Mouse (Mus musculus) heart, postnatal 0 days (tissue): ENCODE measurements around the gene Trim66.

Source experiments
- CTCF ChIP-seq: IDR thresholded peaks from 2 replicates; pipeline ENCODE4 v1.5.1; 2016; ENCODE audit warnings: antibody characterized with exemption, control low read depth, low read depth
- EP300 ChIP-seq: IDR thresholded peaks from 2 replicates; pipeline ENCODE4 v1.6.1; 2016; ENCODE audit warnings: antibody characterized with exemption, low read depth

DNA sequence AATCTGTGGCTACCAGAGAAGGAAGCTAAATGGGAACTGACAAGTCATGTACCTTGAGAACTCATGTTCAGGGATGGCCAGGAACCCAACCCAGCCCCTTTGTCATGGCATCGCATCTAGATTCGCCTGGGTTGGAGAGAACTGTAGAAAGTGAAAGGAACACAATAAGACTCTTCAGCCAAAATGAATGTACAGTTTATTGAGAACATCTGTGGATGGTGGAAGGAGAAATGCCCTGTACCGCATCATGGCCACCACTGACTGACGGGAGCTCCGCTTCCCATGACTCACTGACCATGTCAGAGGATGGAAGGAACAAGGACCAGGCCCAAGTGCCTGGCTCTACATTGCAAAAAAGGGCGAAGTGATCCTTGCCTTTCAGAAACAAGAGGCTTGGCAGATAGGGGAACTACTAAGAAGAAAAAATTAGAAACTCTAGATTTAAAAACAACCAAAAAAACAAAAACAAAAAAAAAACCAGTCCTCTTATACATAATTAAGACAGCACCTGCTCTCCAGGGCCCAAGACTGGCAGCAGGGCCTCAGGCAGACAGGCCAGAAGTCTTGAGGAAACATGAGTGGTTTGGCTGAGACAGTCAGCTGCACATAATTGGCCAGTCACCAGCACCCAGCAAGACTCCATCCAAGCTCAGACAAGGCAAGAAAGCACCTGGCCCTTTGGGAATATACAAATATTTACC, 16.0 kb upstream of the Trim66 start:
- TF ChIP-seq CTCF = no peak
- no peak for TF ChIP-seq EP300
